Mouse (Mus musculus): Measurements from ENCODE around the gene Slc38a10. TPM values are rescaled to one million over a fixed set of nuclear protein-coding genes. Genes with fewer than 3 reads are reported as not detected.

Slc38a10 gene
- polyA plus RNA-seq, 1 experiment from 2014 or later, result 90.2 TPM

DNA sequence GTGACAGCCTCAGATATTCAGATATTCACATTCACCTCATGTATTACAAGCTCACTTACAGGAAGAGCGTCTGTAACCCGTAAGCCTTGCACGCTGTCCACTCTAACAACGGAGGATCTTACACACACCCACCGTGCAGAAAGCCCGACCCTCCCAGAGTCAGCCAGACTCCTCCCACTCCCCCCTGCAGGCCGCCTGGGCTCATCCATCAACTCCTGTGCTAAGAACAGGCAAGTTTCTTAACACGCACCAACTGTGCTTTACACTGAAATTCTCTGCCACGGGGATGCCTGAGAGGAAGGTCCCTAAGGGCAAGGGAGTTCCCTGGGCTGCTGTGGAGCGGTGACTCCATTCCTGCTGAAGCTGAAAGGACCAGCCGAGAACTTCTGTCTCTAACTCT lies 81.9 kb downstream of the Slc38a10 start:
- Histone ChIP-seq H3K9me3 (replicated peaks) (no peaks in the 10 kb centered on the region), H3K4me3 (replicated peaks) (no peak overlapping the region), H3K27ac (replicated peaks) (no peak overlapping the region), H3K4me2 (replicated peaks) (no peak overlapping the region), H3K4me1 (peaks cover 7% of the 10 kb centered on the region; the same call in 1 of the 2 replicates), H3K36me3 (peaks cover 93% of the 10 kb centered on the region), H3K27me3 (no peaks in the 10 kb centered on the region), H3K9ac (no peak overlapping the region)
- no peak for ATAC-seq (ENCODE audit: insufficient number of reproducible peaks, low FRiP score, low TSS enrichment, low read depth)
- 33% methylated on average over 11 of the region's 11 CpGs for WGBS

DNA sequence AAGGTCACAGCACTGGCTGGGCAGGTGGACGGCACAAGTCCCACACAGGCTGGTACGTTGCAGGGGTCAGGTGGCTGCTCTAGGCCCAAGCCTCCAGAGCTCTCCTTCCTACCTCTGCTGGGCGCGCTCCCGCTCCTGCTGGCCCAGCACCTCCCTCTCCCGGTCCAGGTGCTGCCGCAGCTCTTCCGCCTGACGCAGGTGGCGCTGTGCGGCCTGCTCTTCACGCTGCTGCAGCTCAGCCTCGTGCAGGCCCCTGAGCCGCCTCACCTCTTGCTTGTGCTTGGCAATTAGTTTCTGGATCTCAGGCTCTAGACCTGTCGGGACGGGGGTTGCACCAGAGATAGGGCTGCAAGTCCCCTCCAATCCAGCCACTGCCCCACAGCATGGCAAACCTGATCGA lies 83.3 kb downstream of the Slc38a10 start:
- no peak overlapping the region for H3K4me3 ChIP-seq (replicated peaks)
- H3K36me3 ChIP-seq, result peaks cover 88% of the 10 kb centered on the region
- H3K4me1 ChIP-seq, result peaks cover 7% of the 10 kb centered on the region; the same call in 1 of the 2 replicates
- H3K4me2 ChIP-seq (replicated peaks), result no peak overlapping the region
- no peaks in the 10 kb centered on the region for H3K9me3 ChIP-seq (replicated peaks)
- no peak overlapping the region for H3K27ac ChIP-seq (replicated peaks)
- ATAC-seq (ENCODE audit: insufficient number of reproducible peaks, low FRiP score, low TSS enrichment, low read depth), result no peak
- 56% methylated on average over 17 of the region's 17 CpGs for WGBS
- H3K9ac ChIP-seq, result no peak overlapping the region
- H3K27me3 ChIP-seq, result no peaks in the 10 kb centered on the region

DNA sequence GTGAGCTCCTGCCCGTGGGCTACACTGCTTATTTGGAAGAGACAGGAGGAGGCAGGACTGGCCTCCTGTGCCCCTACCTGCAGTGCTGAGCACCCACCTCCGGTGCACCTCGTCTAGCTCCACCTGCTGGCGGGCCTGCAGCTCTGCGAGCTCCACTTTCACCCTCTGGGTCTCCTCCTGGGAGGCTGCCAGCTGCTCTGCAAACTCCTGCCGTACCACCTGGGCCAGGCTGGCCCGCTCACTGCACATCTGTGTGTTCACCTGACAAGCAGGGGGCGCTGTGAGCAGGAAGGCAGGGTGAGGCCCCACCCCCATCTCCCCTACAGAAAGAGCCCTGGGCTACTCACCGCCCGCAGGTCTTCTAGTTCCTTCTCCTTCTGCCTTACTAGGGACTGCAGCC lies 85.9 kb downstream of the Slc38a10 start:
- no peak for ATAC-seq (ENCODE audit: insufficient number of reproducible peaks, low FRiP score, low TSS enrichment, low read depth)
- no peak overlapping the region; the same call in 1 of the 2 replicates for H3K9ac ChIP-seq
- H3K4me3 ChIP-seq (replicated peaks), result no peak overlapping the region
- H3K27me3 ChIP-seq, result no peaks in the 10 kb centered on the region
- no peak overlapping the region for H3K27ac ChIP-seq (replicated peaks)
- WGBS, result 41% methylated on average over 10 of the region's 10 CpGs
- no peak overlapping the region for H3K4me2 ChIP-seq (replicated peaks)
- H3K9me3 ChIP-seq (replicated peaks), result no peaks in the 10 kb centered on the region
- H3K36me3 ChIP-seq, result peaks cover 63% of the 10 kb centered on the region
- peaks cover 7% of the 10 kb centered on the region; the same call in 1 of the 2 replicates for H3K4me1 ChIP-seq

DNA sequence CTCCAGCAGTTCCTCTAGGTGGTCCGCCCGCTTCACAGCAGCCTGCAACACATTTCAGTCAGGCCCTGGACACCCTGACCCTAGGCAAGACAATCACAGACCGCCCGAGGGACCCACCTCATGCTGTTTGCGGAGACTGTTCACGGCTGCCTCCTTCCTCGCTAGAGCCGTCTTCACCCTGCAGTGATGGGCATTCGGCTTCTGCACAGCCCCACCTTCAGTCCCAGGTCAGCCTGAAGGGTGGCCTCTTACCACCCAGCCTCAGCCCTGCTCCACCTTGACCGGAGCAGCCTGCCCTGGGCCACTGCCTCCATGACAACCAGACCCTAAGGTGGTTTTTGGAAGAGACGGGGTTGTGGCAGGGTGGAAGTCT lies 86.5 kb downstream of the Slc38a10 start:
- Histone ChIP-seq H3K4me1 (peaks cover 7% of the 10 kb centered on the region; the same call in 1 of the 2 replicates), H3K36me3 (peaks cover 58% of the 10 kb centered on the region), H3K4me2 (replicated peaks) (no peak overlapping the region), H3K9ac (no peak overlapping the region), H3K4me3 (replicated peaks) (no peak overlapping the region), H3K27me3 (no peaks in the 10 kb centered on the region), H3K9me3 (replicated peaks) (no peaks in the 10 kb centered on the region), H3K27ac (replicated peaks) (no peak overlapping the region)
- no peak for ATAC-seq (ENCODE audit: insufficient number of reproducible peaks, low FRiP score, low TSS enrichment, low read depth)
- WGBS, result 91% methylated on average over 11 of the region's 11 CpGs

DNA sequence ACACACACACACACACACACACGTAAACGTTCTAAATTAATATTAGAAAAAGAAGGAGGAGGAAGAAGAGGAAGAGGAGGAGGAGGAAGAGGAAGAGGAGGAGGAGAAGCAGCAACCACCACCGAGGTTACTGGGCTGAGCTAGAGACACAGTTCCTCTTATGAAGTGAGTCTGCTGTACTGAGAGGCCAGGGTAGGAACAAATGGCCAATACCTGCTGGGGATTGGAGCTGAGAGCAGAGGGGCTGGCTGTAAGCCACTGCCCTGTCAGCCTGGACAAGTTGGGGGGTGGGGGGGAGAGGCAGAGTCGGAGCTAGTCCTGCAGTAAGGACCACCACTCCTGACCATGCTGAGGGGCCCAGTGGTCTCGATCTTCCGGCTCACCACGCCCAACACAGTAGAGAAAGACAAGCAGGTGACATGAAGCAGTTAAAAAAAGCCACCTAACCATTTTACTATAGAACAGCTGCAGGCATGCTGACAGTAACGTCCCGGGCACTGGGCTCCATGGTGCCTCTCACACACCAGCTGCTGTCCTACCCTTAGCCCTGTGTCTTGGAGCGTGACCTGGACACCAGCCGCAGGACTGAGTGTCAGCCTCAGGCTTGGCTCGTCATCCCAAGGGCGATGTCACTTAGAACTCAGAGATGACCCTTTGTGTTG lies 87.0 kb downstream of the Slc38a10 start:
- H3K27ac ChIP-seq (replicated peaks), result no peak overlapping the region
- no peak overlapping the region for H3K4me2 ChIP-seq (replicated peaks)
- peaks cover 7% of the 10 kb centered on the region; the same call in 1 of the 2 replicates for H3K4me1 ChIP-seq
- no peaks in the 10 kb centered on the region for H3K9me3 ChIP-seq (replicated peaks)
- whole genome bisulfite sequencing, result 85% methylated on average over 13 of the region's 13 CpGs
- peaks cover 52% of the 10 kb centered on the region for H3K36me3 ChIP-seq
- H3K9ac ChIP-seq, result no peak overlapping the region
- H3K27me3 ChIP-seq, result no peaks in the 10 kb centered on the region
- H3K4me3 ChIP-seq (replicated peaks), result no peak overlapping the region
- ATAC-seq (ENCODE audit: insufficient number of reproducible peaks, low FRiP score, low TSS enrichment, low read depth), result no peak

DNA sequence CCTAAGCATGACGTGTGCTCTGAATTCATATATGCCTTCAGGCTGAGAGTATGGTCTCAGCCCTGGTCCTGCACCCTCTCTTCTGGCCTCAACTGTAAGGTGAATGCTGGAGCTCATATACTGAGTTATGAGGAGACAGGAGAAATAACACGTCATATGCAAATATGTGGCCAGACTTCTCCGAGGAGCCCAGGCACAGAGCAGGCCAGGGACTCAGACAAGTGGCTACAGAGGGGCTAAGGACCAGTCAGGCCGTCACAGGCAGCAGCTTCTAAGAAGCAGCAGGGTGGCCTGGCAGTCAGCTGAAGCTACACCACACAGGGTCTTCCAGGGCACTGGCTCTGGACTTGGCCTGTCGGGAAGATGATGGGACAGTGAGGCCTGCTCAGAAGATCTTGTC lies 87.8 kb downstream of the Slc38a10 start:
- peaks cover 7% of the 10 kb centered on the region; the same call in 1 of the 2 replicates for H3K4me1 ChIP-seq
- no peaks in the 10 kb centered on the region for H3K9me3 ChIP-seq (replicated peaks)
- no peak overlapping the region for H3K4me3 ChIP-seq (replicated peaks)
- no peak overlapping the region for H3K4me2 ChIP-seq (replicated peaks)
- ATAC-seq (ENCODE audit: insufficient number of reproducible peaks, low FRiP score, low TSS enrichment, low read depth), result no peak
- H3K9ac ChIP-seq, result no peak overlapping the region
- H3K36me3 ChIP-seq, result peaks cover 46% of the 10 kb centered on the region
- WGBS, result 89% methylated on average over 5 of the region's 5 CpGs
- H3K27me3 ChIP-seq, result no peaks in the 10 kb centered on the region
- H3K27ac ChIP-seq (replicated peaks), result no peak overlapping the region

DNA sequence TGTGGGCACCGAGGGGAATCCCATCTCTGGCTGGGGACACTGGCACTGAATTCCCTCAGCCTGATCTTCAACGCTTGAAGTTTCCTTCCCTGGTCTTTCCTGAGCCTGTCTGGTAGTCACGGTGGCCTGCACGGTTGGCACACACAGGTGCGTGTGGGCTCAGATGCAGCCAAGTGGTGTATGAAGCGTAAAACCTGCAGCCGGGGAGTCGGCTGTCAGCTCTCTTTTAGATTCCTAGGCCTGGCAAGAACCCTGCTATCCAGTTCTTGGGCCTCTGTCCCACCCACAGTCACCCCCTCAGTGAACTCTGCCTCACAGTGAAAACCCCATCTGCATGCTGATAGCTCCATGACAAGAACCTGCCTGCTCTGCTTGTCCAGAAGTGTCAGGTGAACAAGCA lies 90.5 kb downstream of the Slc38a10 start:
- H3K27ac ChIP-seq (replicated peaks), result no peak overlapping the region
- no peak overlapping the region for H3K9ac ChIP-seq
- H3K4me3 ChIP-seq (replicated peaks), result no peak overlapping the region
- no peak overlapping the region for H3K4me2 ChIP-seq (replicated peaks)
- no peaks in the 10 kb centered on the region for H3K27me3 ChIP-seq
- peaks cover 22% of the 10 kb centered on the region for H3K36me3 ChIP-seq
- H3K9me3 ChIP-seq (replicated peaks), result no peaks in the 10 kb centered on the region
- H3K4me1 ChIP-seq, result peaks cover 7% of the 10 kb centered on the region; the same call in 1 of the 2 replicates
- WGBS, result 74% methylated on average over 8 of the region's 8 CpGs
- no peak for ATAC-seq (ENCODE audit: insufficient number of reproducible peaks, low FRiP score, low TSS enrichment, low read depth)

DNA sequence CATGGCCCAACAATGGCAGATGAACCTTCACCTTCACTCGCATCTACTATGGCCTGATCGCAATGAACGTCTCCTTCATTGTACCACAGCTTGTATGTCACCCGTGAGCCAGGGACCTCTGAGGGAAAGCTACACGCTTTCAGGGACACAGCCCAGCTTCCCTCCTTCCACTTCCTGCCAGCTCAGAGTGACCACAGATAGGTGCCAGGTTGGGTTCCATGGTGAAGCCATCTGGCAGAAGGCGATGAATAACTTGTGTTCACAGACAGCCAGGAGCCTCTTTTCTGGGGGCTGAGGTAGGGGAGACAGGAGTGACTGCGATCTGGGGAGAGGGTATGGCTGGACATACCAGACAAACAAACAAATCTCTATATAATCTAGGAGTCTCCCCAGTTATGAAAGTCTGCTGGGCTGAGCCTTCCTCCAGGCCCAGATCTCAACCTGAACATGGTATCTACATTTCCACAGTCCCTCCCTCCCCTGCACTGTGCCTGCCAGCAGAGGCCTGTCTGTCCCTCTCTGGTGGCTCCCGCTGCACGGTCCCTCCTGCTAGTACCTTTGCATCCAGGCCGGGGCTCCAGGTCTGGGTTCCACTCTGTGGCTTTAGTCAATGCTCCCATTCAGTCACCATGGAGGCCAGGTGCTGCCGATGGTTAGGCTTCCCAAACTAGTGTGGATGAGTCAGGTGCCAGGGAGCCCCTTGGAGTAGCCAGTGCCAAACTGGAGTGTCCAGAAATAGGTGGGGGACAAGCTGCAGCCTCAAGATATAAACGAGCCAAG lies 95.0 kb downstream of the Slc38a10 start:
- 83% methylated on average over 12 of the region's 12 CpGs for WGBS
- Histone ChIP-seq H3K9ac (no peak overlapping the region), H3K4me2 (replicated peaks) (no peak overlapping the region), H3K27me3 (no peaks in the 10 kb centered on the region), H3K27ac (replicated peaks) (no peak overlapping the region), H3K4me3 (replicated peaks) (no peak overlapping the region), H3K9me3 (replicated peaks) (no peaks in the 10 kb centered on the region), H3K36me3 (no peaks in the 10 kb centered on the region), H3K4me1 (peaks cover 10% of the 10 kb centered on the region; the same call in 1 of the 2 replicates)
- no peak for ATAC-seq (ENCODE audit: insufficient number of reproducible peaks, low FRiP score, low TSS enrichment, low read depth)

Small RNAs within 50 kb of the gene (microRNA-seq; reads per million reads assigned to microRNA genes)
- not detected for gene Gm25948 (ENCODE audit: borderline number of aligned reads)

Other genes starting within 250 kb of the Slc38a10 start
- gene Chmp6, start 237.9 kb downstream of the Slc38a10 start, polyA plus RNA-seq (2015; fragmentation: Nextera tagmentation; extraction: Ambion mirVana), result 93.8 and 95.1 TPM in 2 replicates
- gene Baiap2, start 208.6 kb downstream of the Slc38a10 start, polyA plus RNA-seq (2015; fragmentation: Nextera tagmentation; extraction: Ambion mirVana), result 36.8 and 42.0 TPM in 2 replicates
- gene Aatk, start 104.2 kb downstream of the Slc38a10 start, polyA plus RNA-seq (2015; fragmentation: Nextera tagmentation; extraction: Ambion mirVana), result 7.5 and 7.8 TPM in 2 replicates
- 27.7 and 30.7 TPM in 2 replicates for gene Cep131, start 64.5 kb downstream of the Slc38a10 start, polyA plus RNA-seq (2015; fragmentation: Nextera tagmentation; extraction: Ambion mirVana)
- gene Tepsin, start 52.6 kb downstream of the Slc38a10 start, polyA plus RNA-seq (2015; fragmentation: Nextera tagmentation; extraction: Ambion mirVana), result 16.5 and 20.8 TPM in 2 replicates
- 80.6 and 81.4 TPM in 2 replicates for gene Ndufaf8, start 52.4 kb downstream of the Slc38a10 start, polyA plus RNA-seq (2015; fragmentation: Nextera tagmentation; extraction: Ambion mirVana)
- 7.9 and 9.3 TPM in 2 replicates for gene Bahcc1, start 81.6 kb upstream of the Slc38a10 start, polyA plus RNA-seq (2015; fragmentation: Nextera tagmentation; extraction: Ambion mirVana)
- 2,143 and 2,279 TPM in 2 replicates for gene Actg1, start 197.2 kb upstream of the Slc38a10 start, polyA plus RNA-seq (2015; fragmentation: Nextera tagmentation; extraction: Ambion mirVana)
- 0.98 and 1.1 TPM in 2 replicates for gene Fscn2, start 210.2 kb upstream of the Slc38a10 start, polyA plus RNA-seq (2015; fragmentation: Nextera tagmentation; extraction: Ambion mirVana)
- gene Faap100, start 227.4 kb upstream of the Slc38a10 start, polyA plus RNA-seq (2015; fragmentation: Nextera tagmentation; extraction: Ambion mirVana), result 35.8 and 39.8 TPM in 2 replicates

Measured in embryonic facial prominence, embryonic 15.5 days (tissue).